Mouse (Mus musculus) heart, adult 2 months (tissue): ENCODE data around the gene Zc2hc1c. TPM values are rescaled to one million over a fixed set of nuclear protein-coding genes. Genes with fewer than 3 reads are reported as not detected.

Source experiments
- DNase-seq, 2 experiments: peaks; one replicate each; pipeline ENCODE4 v3.0.0; 2021
- H3K27ac ChIP-seq: fragments of 200-600 bp; 2 replicates; pipeline ENCODE4 v1.8.1; 2022
- H3K27me3 ChIP-seq: fragments of 200-500 bp; 2 replicates; pipeline ENCODE4 v1.6.1; 2012; ENCODE audit warnings: mild to moderate bottlenecking, low read length, inconsistent platforms, mixed read lengths; ENCODE audit not compliant: control insufficient read depth, insufficient read depth
- H3K36me3 ChIP-seq: fragments of 200-500 bp; 2 replicates; pipeline ENCODE4 v1.6.1; 2012; ENCODE audit warnings: low read length, inconsistent platforms; ENCODE audit not compliant: control insufficient read depth, insufficient read depth
- H3K4me1 ChIP-seq: fragments of 200-500 bp; 2 replicates; pipeline ENCODE4 v1.6.1; 2011; ENCODE audit warnings: low read length; ENCODE audit not compliant: control insufficient read depth, insufficient read depth
- H3K4me3 ChIP-seq: fragments of 200-600 bp; 2 replicates; pipeline ENCODE4 v1.8.1; 2022
- H3K79me2 ChIP-seq: fragments of 200-500 bp; replicated peaks from 2 replicates; pipeline ENCODE4 v1.6.1; 2012; ENCODE audit warnings: mild to moderate bottlenecking, inconsistent platforms, low read length, moderate library complexity, mixed read lengths; ENCODE audit not compliant: control insufficient read depth, insufficient read depth
- H3K9ac ChIP-seq: fragments of 200-500 bp; 2 replicates; pipeline ENCODE4 v1.6.1; 2012; ENCODE audit warnings: low read depth, mild to moderate bottlenecking, control low read depth, inconsistent platforms, low read length, mixed read lengths
- CTCF ChIP-seq: fragments of 200-600 bp; IDR thresholded peaks from 2 replicates; pipeline ENCODE4 v1.8.1; 2022; ENCODE audit warnings: antibody characterized with exemption, mild to moderate bottlenecking, moderate library complexity
- EP300 ChIP-seq: fragments of 200-500 bp; IDR thresholded peaks from 2 replicates; pipeline ENCODE4 v1.6.1; 2011; ENCODE audit warnings: low read depth, low read length, control low read depth; ENCODE audit not compliant: insufficient read depth
- POLR2A ChIP-seq: fragments of 200-500 bp; IDR thresholded peaks from 2 replicates; pipeline ENCODE4 v1.6.1; 2011; ENCODE audit warnings: mild to moderate bottlenecking, low read depth, low read length, control low read depth; ENCODE audit not compliant: insufficient read depth
- WGBS: fragments of 180-500 bp; shearing (Covaris S2); methylation state at CpG from one replicate; pipeline ENCODE4 v1.1.7; 2018; 5-methylcytosine and 5-hydroxymethylcytosine counted together
- intact Hi-C: fragments of 180-260 bp; cut with DNase I; formaldehyde crosslinking; loops from one replicate; pipeline ENCODE4 v1.15.1; 2025
- polyA plus RNA-seq: library from polyadenylated mRNA; depleted of rRNA; stranded (reverse); fragments of >200 nt; gene quantifications from 2 replicates; pipeline ENCODE4 v1.2.3, GENCODE M21; 2012
- total RNA-seq, 2 experiments: library from RNA; stranded (reverse); gene quantifications; 2 replicates each; pipeline ENCODE4 v1.2.3; 2021

Gene Zc2hc1c
- total and polyA plus RNA-seq, 3 experiments, result 1.0 to 2.6 (median 2.2) TPM

GRCm38 (mm10) chr12:85296915-85297314 is 8.5 kb downstream of the Zc2hc1c start:
- Histone ChIP-seq H3K79me2 (no peaks in the 10 kb centered on the region), H3K4me3 (no peak overlapping the region), H3K9ac (no peak overlapping the region), H3K4me1 (peaks cover 2% of the 10 kb centered on the region; the same call in 1 of the 2 replicates), H3K27ac (no peak overlapping the region), H3K27me3 (no peaks in the 10 kb centered on the region), H3K36me3 (no peaks in the 10 kb centered on the region)
- DNase-seq, result no peak
- intact Hi-C loops, result no loop called here
- TF ChIP-seq EP300 (no peak), CTCF (no peak), POLR2A (no peak)
- WGBS, result 71% methylated on average over 5 of the region's 5 CpGs

- H3K27ac ChIP-seq, result no peak overlapping the region
- TF ChIP-seq POLR2A (no peak), CTCF (no peak), EP300 (no peak)
- H3K79me2 ChIP-seq, result no peaks in the 10 kb centered on the region
- DNase-seq, result no peak
- WGBS, result 71% methylated on average over 10 of the region's 10 CpGs
- H3K4me1 ChIP-seq, result peaks cover 1% of the 10 kb centered on the region; the same call in 1 of the 2 replicates
- no peak overlapping the region for H3K4me3 ChIP-seq
- H3K27me3 ChIP-seq, result no peaks in the 10 kb centered on the region
- no peaks in the 10 kb centered on the region for H3K36me3 ChIP-seq
- H3K9ac ChIP-seq, result no peak overlapping the region
- intact Hi-C loops, result no loop called here
Observed at GRCm38 (mm10) chr12:85297345-85297997, 9.1 kb downstream of the Zc2hc1c start.

- Histone ChIP-seq H3K27me3 (no peaks in the 10 kb centered on the region), H3K79me2 (no peaks in the 10 kb centered on the region), H3K36me3 (no peaks in the 10 kb centered on the region), H3K27ac (no peak overlapping the region), H3K4me3 (no peak overlapping the region), H3K9ac (no peak overlapping the region), H3K4me1 (no peaks in the 10 kb centered on the region; the same call in 1 of the 2 replicates)
- TF ChIP-seq CTCF (no peak), EP300 (no peak), POLR2A (no peak)
- DNase-seq, result no peak
- 80% methylated on average over 11 of the region's 11 CpGs for WGBS
- intact Hi-C loops, result no loop called here
Observed at GRCm38 (mm10) chr12:85298127-85298834, 9.9 kb downstream of the Zc2hc1c start.

GRCm38 (mm10) chr12:85298835-85299180 is 10.4 kb downstream of the Zc2hc1c start:
- Histone ChIP-seq H3K79me2 (no peaks in the 10 kb centered on the region), H3K27ac (no peak overlapping the region), H3K9ac (no peak overlapping the region), H3K36me3 (no peaks in the 10 kb centered on the region), H3K27me3 (no peaks in the 10 kb centered on the region), H3K4me1 (no peaks in the 10 kb centered on the region; the same call in 1 of the 2 replicates), H3K4me3 (no peak overlapping the region)
- DNase-seq, result no peak
- intact Hi-C loops, result no loop called here
- 88% methylated on average over 1 of the region's 1 CpGs for WGBS
- TF ChIP-seq CTCF (no peak), EP300 (no peak), POLR2A (no peak)

GRCm38 (mm10) chr12:85303256-85303655 is 14.9 kb downstream of the Zc2hc1c start:
- WGBS, result 77% methylated on average over 2 of the region's 2 CpGs
- intact Hi-C loops, result no loop called here

GRCm38 (mm10) chr12:85304725-85305124 is 16.3 kb downstream of the Zc2hc1c start:
- DNase-seq, result no peak
- Histone ChIP-seq H3K9ac (no peak overlapping the region), H3K79me2 (no peaks in the 10 kb centered on the region), H3K36me3 (peaks cover 5% of the 10 kb centered on the region; the same call in 1 of the 2 replicates), H3K27me3 (no peaks in the 10 kb centered on the region), H3K4me1 (peaks cover 3% of the 10 kb centered on the region), H3K4me3 (no peak overlapping the region), H3K27ac (peak overlapping the region; percentile 71)
- intact Hi-C loops, result loop anchor here (1.0 kb wide), 4 partner anchors 11 to 212 kb away; no protein-coding TSS in a partner anchor
- TF ChIP-seq CTCF (no peak), EP300 (no peak), POLR2A (no peak)
- WGBS, result 64% methylated on average over 4 of the region's 4 CpGs

More at GRCm38 (mm10) chr12:85303256-85303655, 14.9 kb downstream of the Zc2hc1c start:
- Histone ChIP-seq H3K27me3 (no peaks in the 10 kb centered on the region), H3K4me1 (peaks cover 3% of the 10 kb centered on the region), H3K79me2 (no peaks in the 10 kb centered on the region), H3K4me3 (no peak overlapping the region), H3K36me3 (peaks cover 5% of the 10 kb centered on the region; the same call in 1 of the 2 replicates), H3K27ac (no peak overlapping the region), H3K9ac (no peak overlapping the region)
- TF ChIP-seq EP300 (no peak), CTCF (no peak), POLR2A (no peak)
- no peak for DNase-seq
